Mouse (Mus musculus) erythroblast, embryonic 14.5 days (primary cell): ENCODE results near the gene Cyp4x1. TPM values are rescaled to one million over a fixed set of nuclear protein-coding genes. Genes with fewer than 3 reads are reported as not detected.

ENCODE experiments used
- H3K27me3 ChIP-seq: 2 replicates; pipeline ENCODE4 v1.6.1; 2012; ENCODE audit warnings: inconsistent platforms; ENCODE audit not compliant: control insufficient read depth
- H3K36me3 ChIP-seq: 2 replicates; pipeline ENCODE4 v1.6.1; 2012; ENCODE audit warnings: mild to moderate bottlenecking, inconsistent platforms; ENCODE audit not compliant: control insufficient read depth
- H3K4me1 ChIP-seq: 2 replicates; pipeline ENCODE4 v1.6.1; 2012; ENCODE audit warnings: inconsistent platforms; ENCODE audit not compliant: control insufficient read depth
- H3K4me3 ChIP-seq: replicated peaks from 2 replicates; pipeline ENCODE3; 2012; ENCODE audit warnings: moderate library complexity, mild to moderate bottlenecking, inconsistent platforms
- H3K9me3 ChIP-seq: 2 replicates; pipeline ENCODE4 v1.6.1; 2012; ENCODE audit warnings: low read length, inconsistent platforms, mixed read lengths; ENCODE audit not compliant: control insufficient read depth
- GATA1 ChIP-seq: IDR thresholded peaks from 2 replicates; pipeline ENCODE4 v1.6.1; 2012; ENCODE audit warnings: low read length, inconsistent platforms, mixed read lengths
- TAL1 ChIP-seq: IDR thresholded peaks from 3 replicates; pipeline ENCODE4 v1.6.1; 2012; ENCODE audit warnings: low read length, inconsistent platforms, mixed read lengths
- polyA plus RNA-seq: library from polyadenylated mRNA; stranded (reverse); fragments of >175 nt; gene quantifications from 2 replicates; pipeline ENCODE4 v1.2.3, GENCODE M21; 2012

Cyp4x1 gene
- polyA plus RNA-seq, 1 experiment, result not detected

DNA sequence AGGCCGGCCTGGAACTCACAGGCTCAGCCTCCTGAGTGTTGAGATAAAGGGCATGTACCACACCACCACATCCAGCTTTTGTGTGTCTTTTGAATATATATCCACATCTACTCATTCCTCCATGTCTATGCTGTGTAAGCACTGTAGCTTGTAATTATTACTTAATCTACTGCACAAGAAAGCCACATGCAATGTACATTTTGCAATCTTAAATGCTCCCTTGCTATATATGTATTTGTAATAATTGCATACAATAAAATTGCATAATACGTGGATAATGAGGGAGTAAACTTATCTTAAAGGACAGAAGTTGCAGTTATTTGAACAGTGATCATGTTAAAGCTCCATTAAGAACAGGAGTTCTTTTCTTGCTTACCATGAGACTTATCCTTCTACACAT lies 12.9 kb downstream of the Cyp4x1 start:
- Histone ChIP-seq H3K4me3 (no peak overlapping the region), H3K27me3 (peaks cover 3% of the 10 kb centered on the region; the same call in 1 of the 2 replicates), H3K4me1 (no peaks in the 10 kb centered on the region), H3K36me3 (no peaks in the 10 kb centered on the region), H3K9me3 (peaks cover 4% of the 10 kb centered on the region)
- TF ChIP-seq GATA1 (no peak), TAL1 (no peak)

DNA sequence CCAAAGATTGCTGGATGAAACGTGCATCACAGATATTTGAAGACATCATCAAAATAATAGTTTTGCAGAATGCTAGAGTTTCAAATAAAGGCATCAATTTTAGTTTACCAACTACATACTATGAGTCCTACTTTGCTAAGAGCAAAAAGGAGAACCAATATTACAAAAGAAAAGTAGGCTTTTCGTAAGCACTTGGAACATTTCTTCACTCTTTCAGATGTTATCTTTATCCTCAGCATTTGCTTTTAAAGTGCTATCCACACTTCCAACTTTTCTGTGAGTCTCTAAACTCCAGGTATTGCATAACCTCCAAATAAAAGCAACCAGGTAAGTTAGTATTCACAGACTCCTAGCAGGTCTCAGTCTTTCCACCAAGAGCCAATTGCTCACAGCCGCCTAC lies 14.4 kb downstream of the Cyp4x1 start:
- Histone ChIP-seq H3K27me3 (peaks cover 4% of the 10 kb centered on the region; the same call in 1 of the 2 replicates), H3K36me3 (no peaks in the 10 kb centered on the region), H3K9me3 (peaks cover 7% of the 10 kb centered on the region), H3K4me1 (no peaks in the 10 kb centered on the region), H3K4me3 (no peak overlapping the region)
- TF ChIP-seq TAL1 (no peak), GATA1 (no peak)

- H3K9me3 ChIP-seq, result peaks cover 7% of the 10 kb centered on the region
- TF ChIP-seq TAL1, result no peak
- TF ChIP-seq GATA1, result no peak
Measured at GRCm38 (mm10) chr4:115113266-115113665, 20.8 kb downstream of the Cyp4x1 start.

DNA sequence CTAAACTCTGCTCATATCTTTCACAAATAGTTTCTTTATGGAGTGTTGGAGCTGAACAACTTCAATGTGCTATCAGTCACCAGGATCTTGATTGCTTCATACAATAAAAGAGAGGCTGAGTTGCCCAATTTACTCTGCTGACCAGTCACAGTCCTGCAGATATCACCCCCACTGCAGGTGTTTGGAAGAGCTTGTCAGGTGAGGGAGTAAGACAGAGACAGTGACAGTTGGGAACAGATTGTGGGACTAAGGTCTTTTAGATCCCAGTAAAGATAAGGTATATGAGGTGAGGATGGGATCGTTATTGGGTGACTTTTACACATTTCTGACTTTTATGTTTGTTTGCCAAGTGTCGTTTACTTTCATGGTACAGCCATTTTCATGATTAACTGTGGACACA lies 22.9 kb downstream of the Cyp4x1 start:
- no peak overlapping the region for H3K4me3 ChIP-seq
- H3K4me1 ChIP-seq, result no peaks in the 10 kb centered on the region
- TF ChIP-seq GATA1 (peak; percentile 61), TAL1 (no peak)
- peaks cover 22% of the 10 kb centered on the region for H3K27me3 ChIP-seq
- H3K9me3 ChIP-seq, result peaks cover 4% of the 10 kb centered on the region
- H3K36me3 ChIP-seq, result no peaks in the 10 kb centered on the region

More at GRCm38 (mm10) chr4:115113266-115113665, 20.8 kb downstream of the Cyp4x1 start:
- H3K27me3 ChIP-seq, result peaks cover 25% of the 10 kb centered on the region
- no peaks in the 10 kb centered on the region for H3K36me3 ChIP-seq
- no peaks in the 10 kb centered on the region for H3K4me1 ChIP-seq
- H3K4me3 ChIP-seq, result no peak overlapping the region

- Histone ChIP-seq H3K4me3 (no peak overlapping the region), H3K36me3 (no peaks in the 10 kb centered on the region), H3K4me1 (peaks cover 40% of the 10 kb centered on the region), H3K9me3 (no peaks in the 10 kb centered on the region), H3K27me3 (peaks cover 9% of the 10 kb centered on the region)
- TF ChIP-seq GATA1 (no peak), TAL1 (no peak)
Measured at GRCm38 (mm10) chr4:115103510-115103909, 30.6 kb downstream of the Cyp4x1 start.

DNA sequence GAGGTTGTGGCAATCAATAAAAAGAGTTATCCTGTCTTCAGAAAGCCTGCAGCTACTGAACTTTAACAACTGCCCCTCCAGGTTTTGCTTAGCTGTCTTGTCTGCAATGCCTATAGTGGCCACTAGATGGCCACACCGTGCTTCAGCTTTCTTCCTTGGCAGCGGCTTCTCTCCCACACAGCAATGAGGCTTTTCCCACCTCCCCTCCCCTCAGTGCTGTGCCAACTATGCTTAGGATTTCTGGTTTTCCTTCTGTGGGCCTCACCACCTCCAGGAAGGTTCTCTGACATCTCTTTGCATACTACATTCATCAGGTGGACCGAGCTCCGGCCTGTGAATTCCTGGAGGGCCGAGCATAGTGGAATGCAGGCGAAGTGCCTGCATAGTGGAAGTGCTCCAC lies 32.4 kb downstream of the Cyp4x1 start:
- Histone ChIP-seq H3K4me1 (peaks cover 58% of the 10 kb centered on the region), H3K27me3 (peaks cover 9% of the 10 kb centered on the region), H3K36me3 (no peaks in the 10 kb centered on the region), H3K9me3 (no peaks in the 10 kb centered on the region), H3K4me3 (no peak overlapping the region)
- no peak for TF ChIP-seq GATA1

DNA sequence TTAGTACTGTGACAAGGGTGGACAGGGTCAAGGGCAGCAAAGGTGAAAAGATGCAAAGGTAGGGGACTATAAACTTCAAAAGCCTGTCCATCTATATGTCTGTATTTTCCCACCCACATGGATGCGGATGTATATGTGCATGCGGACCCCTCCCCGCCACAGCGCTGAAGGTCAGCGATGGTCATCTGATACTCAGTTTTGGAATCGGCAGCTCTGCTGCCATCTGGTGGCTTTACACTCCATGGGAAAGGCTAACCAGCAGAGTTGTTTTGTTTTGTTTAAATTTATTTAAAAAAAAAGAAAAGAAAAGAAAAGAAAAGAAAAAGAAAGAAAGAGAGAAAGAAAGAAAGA lies 37.0 kb downstream of the Cyp4x1 start:
- peaks cover 80% of the 10 kb centered on the region for H3K4me1 ChIP-seq
- H3K27me3 ChIP-seq, result peaks cover 6% of the 10 kb centered on the region
- H3K9me3 ChIP-seq, result no peaks in the 10 kb centered on the region
- no peak for TF ChIP-seq GATA1
- peaks cover 25% of the 10 kb centered on the region for H3K36me3 ChIP-seq
- peak overlapping the region; percentile 66 for H3K4me3 ChIP-seq

DNA sequence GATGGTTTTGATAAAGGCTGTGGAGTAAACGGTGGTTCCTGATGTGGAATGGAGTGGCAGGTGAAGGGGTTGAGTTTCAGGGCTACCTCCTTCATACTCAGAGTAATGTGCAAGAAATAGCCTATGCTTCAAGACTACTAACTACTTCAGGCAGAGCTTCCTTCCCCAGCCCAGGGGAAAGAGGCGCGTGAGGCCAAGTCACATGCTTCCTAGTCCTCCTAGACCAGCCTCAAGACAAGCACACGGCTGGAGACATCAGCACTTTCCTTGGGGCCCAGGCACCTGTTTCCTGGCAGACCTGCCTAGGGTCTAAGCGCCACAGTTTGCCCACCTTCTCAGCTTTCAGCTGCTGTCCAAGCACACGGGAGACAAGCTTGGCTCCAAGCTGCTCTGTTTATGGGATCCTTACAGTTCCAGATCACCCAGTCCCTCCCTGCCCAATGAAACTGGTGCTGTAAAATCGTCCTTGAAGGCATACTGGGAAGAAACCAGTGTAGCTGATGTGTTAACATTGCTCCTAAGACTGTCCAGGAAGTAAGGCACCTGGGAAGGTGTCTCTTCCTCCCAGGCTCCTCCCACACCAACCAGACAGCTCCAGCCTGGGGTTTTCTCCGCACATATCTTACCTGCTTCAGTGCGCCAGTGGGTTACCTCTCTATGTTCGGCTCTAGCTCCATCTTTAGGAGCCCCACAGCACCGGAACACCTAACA lies 37.5 kb downstream of the Cyp4x1 start:
- Histone ChIP-seq H3K9me3 (no peaks in the 10 kb centered on the region), H3K27me3 (peaks cover 6% of the 10 kb centered on the region), H3K36me3 (peaks cover 30% of the 10 kb centered on the region), H3K4me3 (peak overlapping the region; percentile 66), H3K4me1 (peaks cover 82% of the 10 kb centered on the region)
- no peak for TF ChIP-seq TAL1
- no peak for TF ChIP-seq GATA1

DNA sequence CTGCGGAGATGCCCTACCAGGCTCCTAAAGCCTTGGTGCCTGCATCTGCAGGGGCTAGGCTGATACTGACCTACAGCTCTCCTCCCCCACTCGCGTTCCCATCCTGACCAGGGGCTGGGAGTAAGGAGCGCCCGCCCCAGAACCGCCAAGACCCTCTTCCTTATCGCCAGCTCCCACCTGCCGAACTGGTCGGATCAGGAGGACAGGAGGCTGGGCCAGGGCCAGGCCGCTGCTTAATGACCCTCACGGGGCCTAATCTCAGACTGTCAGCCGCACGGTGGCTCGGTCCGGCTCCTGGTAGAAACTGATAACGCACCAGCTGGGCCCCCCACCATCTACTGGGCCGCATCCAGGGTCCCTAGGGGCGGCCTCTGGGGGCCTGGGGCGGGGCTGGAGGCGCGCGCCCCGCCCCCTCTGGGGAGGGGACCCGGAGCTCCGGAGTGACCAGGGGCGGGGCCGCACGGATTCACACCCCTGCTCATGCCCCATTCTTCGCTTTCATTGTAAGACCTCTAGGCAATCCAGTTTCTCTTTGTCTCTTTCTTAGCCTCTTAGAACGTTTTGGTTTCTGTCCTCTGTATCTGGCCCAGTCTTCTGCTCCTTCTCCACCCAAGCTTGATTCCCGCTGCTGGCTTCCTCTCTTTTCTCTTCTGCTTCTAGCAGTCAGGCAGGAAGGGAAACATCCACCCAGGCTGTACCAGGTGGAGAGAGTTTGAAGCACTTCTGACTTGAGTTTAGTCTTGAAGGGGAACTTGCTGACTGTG lies 38.2 kb downstream of the Cyp4x1 start:
- Histone ChIP-seq H3K9me3 (no peaks in the 10 kb centered on the region), H3K36me3 (peaks cover 37% of the 10 kb centered on the region), H3K4me3 (peak overlapping the region; percentile 66), H3K4me1 (peaks cover 86% of the 10 kb centered on the region), H3K27me3 (peaks cover 4% of the 10 kb centered on the region)
- peak; percentile 97 for TF ChIP-seq TAL1
- peak; percentile 77 for TF ChIP-seq GATA1
